Mouse (Mus musculus) cerebellum, adult (tissue): ENCODE results near the gene Cysrt1.
A peak's percentile ranks its signal among the peaks of the same experiment; 100 is the strongest.

ENCODE experiments used
- ATAC-seq: cut with Nextera tagmentation; 2 replicates; pipeline ENCODE4 v1.9.2; 2017; ENCODE audit warnings: mild to moderate bottlenecking, moderate library complexity, mixed read lengths; ENCODE audit not compliant: insufficient number of reproducible peaks, low FRiP score, low TSS enrichment

Gene Cysrt1

GRCm38 (mm10) chr2:25217666-25218065 is 24.6 kb downstream of the Cysrt1 start:
- no peak for ATAC-seq

GRCm38 (mm10) chr2:25214444-25214843 is 27.8 kb downstream of the Cysrt1 start, which contains the start of gene Stpg3:
Stpg3 (minus strand) TSS chr2:25214637.
- no peak for ATAC-seq

GRCm38 (mm10) chr2:25213266-25213865 is 28.9 kb downstream of the Cysrt1 start:
- ATAC-seq = no peak

GRCm38 (mm10) chr2:25211121-25211670 is 31.1 kb downstream of the Cysrt1 start, which contains the start of gene Nelfb:
Nelfb (minus strand) TSS chr2:25211489.
- peak; percentile 74; the same call in 1 of the 2 replicates for ATAC-seq

GRCm38 (mm10) chr2:25210686-25211085 is 31.6 kb downstream of the Cysrt1 start:
- ATAC-seq = no peak

GRCm38 (mm10) chr2:25207593-25207992 is 34.7 kb downstream of the Cysrt1 start:
- no peak for ATAC-seq

GRCm38 (mm10) chr2:25203631-25204214 is 38.5 kb downstream of the Cysrt1 start:
- no peak for ATAC-seq

GRCm38 (mm10) chr2:25200631-25201030 is 41.6 kb downstream of the Cysrt1 start:
- no peak for ATAC-seq

GRCm38 (mm10) chr2:25197946-25198345 is 44.3 kb downstream of the Cysrt1 start:
- no peak for ATAC-seq

GRCm38 (mm10) chr2:25197191-25197590 is 45.1 kb downstream of the Cysrt1 start:
- no peak for ATAC-seq

- no peak for ATAC-seq
Measured at GRCm38 (mm10) chr2:25196172-25196954, 45.9 kb downstream of the Cysrt1 start, which contains the start of gene Tor4a. Tor4a (minus strand) TSS chr2:25196886.

- ATAC-seq = no peak
Measured at GRCm38 (mm10) chr2:25195211-25196156, 46.8 kb downstream of the Cysrt1 start.

GRCm38 (mm10) chr2:25194486-25195171 is 47.6 kb downstream of the Cysrt1 start:
- ATAC-seq = no peak

GRCm38 (mm10) chr2:25194006-25194405 is 48.2 kb downstream of the Cysrt1 start:
- ATAC-seq = no peak

- ATAC-seq = peak; percentile 93
Measured at GRCm38 (mm10) chr2:25193330-25193770, 48.9 kb downstream of the Cysrt1 start.
